Mouse (Mus musculus): Measurements from ENCODE around the gene Emb.

Gene Emb

DNA sequence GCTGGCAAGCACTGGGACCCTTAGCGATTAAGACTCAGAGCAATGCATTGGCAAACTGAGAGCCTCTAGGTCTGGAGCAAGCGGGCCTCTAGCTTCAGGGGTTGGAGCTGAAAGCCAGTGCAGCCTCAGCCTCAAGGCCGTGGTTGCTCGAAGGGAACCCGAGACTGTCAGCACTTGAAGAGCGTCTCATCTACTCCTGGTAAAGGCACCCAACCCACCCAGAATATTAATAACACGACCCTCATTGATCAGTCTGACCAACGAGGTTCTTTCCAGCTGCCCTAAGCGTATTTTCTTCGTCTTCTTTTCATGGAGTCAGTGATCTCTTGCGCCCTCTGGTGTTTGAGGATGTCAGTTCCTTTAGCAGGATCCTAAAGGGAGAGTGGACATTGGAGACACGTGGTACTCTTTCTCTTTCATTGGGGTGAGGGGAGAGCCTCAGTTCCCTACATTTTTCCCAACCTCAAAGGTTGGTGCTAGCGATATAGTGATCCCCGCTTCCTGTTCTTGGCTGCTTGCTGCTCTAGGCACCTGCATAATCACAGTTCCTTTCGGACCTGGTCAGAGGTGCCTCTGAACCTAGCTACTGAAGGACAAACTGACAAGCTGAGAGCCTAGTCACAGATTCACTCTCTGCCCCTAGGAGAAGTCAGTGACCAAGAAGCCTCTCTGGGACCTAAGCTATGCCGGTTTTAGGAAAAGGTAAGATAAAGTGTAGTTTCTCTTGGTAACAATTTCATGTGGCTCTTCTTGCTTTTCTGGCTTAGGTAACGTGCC is 81.3 kb downstream of the Emb start:
- in situ Hi-C loops (cut with MboI; ENCODE audit: unreplicated experiment in 2 of 2): loop anchor here (5.0 kb wide), 2 partner anchors 82 to 87 kb away; partner anchors contain the start of gene Emb (in 1 of the 2)

DNA sequence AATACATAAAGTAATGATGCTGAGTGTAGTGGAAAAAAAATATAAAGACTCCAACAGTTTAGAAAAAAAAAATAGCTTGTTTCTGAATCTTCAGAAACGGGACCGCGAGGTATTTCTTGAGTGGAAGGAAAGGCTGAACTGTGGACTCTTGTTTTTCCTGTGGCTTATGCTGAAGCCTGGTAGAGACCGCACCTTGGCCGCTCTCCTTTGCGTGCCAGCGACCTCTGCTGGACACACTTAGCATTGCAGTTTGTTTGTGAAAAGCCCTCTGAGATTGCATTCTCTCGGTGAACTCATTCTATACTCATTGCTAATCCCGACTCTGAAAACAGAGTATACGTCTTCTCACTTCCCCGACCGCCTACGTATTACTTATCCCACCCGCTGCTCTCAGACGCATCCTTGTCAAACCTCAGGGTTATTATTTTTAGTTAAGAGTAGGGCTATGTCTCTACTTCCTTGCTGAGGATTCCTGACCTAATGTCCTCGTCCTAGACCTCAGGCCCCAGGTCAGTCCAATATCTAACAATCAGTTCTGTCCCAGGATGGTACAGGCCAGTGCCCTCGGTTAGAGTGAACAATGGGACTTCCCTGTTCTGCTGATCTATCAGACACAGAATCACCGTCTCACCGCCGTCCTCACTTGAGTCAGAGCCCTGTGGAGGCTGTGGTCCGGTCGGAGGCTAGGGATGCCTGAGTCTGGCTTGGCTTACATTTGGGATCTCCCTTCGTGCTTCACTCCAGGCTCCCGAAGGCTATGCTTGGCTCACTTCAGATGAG is 103.3 kb downstream of the Emb start:
- in situ Hi-C loops (cut with MboI; ENCODE audit: unreplicated experiment in 2 of 2): no loop called here
